Mouse (Mus musculus): Measurements from ENCODE around the gene Sipa1. TPM values are rescaled to one million over a fixed set of nuclear protein-coding genes. Genes with fewer than 3 reads are reported as not detected.

Gene Sipa1
- total and polyA plus RNA-seq, 3 experiments = 19.9 to 37.7 (median 23.5) TPM

- no peak for DNase-seq
- intact Hi-C loops (cut with DNase I) = loop anchor here (2.0 kb wide), 2 partner anchors 28 to 40 kb away; partner anchors contain the start of genes Ap5b1 and Rela
- Histone ChIP-seq H3K4me1 (ENCODE audit: control insufficient read depth, insufficient read depth, low read length) (peaks cover 5% of the 10 kb centered on the region), H3K9ac (ENCODE audit: low read depth, low read length) (no peak overlapping the region), H3K27ac (no peak overlapping the region), H3K79me2 (replicated peaks; ENCODE audit: control insufficient read depth, insufficient read depth, low read length) (no peaks in the 10 kb centered on the region), H3K4me3 (no peak overlapping the region), H3K36me3 (ENCODE audit: control insufficient read depth, insufficient read depth, low read length) (no peaks in the 10 kb centered on the region), H3K27me3 (ENCODE audit: control insufficient read depth, insufficient read depth, low read length) (no peaks in the 10 kb centered on the region)
- WGBS = 95% methylated on average over 13 of the region's 13 CpGs
- TF ChIP-seq POLR2A (IDR thresholded peaks at IDR 0.05; ENCODE audit: insufficient read depth, low read depth, low read length) (no peak), CTCF (IDR thresholded peaks at IDR 0.05) (no peak)
Measured at GRCm38 (mm10) chr19:5608707-5609106, 54.8 kb downstream of the Sipa1 start.

GRCm38 (mm10) chr19:5607705-5608410 lies 55.6 kb downstream of the Sipa1 start:
- Histone ChIP-seq H3K36me3 (ENCODE audit: control insufficient read depth, insufficient read depth, low read length) (no peaks in the 10 kb centered on the region), H3K79me2 (replicated peaks; ENCODE audit: control insufficient read depth, insufficient read depth, low read length) (no peaks in the 10 kb centered on the region), H3K4me3 (no peak overlapping the region), H3K27ac (no peak overlapping the region), H3K27me3 (ENCODE audit: control insufficient read depth, insufficient read depth, low read length) (no peaks in the 10 kb centered on the region), H3K9ac (ENCODE audit: low read depth, low read length) (no peak overlapping the region), H3K4me1 (ENCODE audit: control insufficient read depth, insufficient read depth, low read length) (peaks cover 5% of the 10 kb centered on the region)
- WGBS = 95% methylated on average over 26 of the region's 26 CpGs
- TF ChIP-seq EP300 (IDR thresholded peaks at IDR 0.05; ENCODE audit: insufficient read depth, low read depth, low read length) (no peak), POLR2A (IDR thresholded peaks at IDR 0.05; ENCODE audit: insufficient read depth, low read depth, low read length) (no peak), CTCF (IDR thresholded peaks at IDR 0.05) (no peak)
- no peak for DNase-seq
- intact Hi-C loops (cut with DNase I) = loop anchor here (2.0 kb wide), 2 partner anchors 29 to 39 kb away; partner anchors contain the start of genes Ap5b1 and Rela

- no peaks in the 10 kb centered on the region for H3K36me3 ChIP-seq (ENCODE audit: control insufficient read depth, insufficient read depth, low read length)
- H3K9ac ChIP-seq (ENCODE audit: low read depth, low read length) = no peak overlapping the region
- H3K27ac ChIP-seq = no peak overlapping the region
- intact Hi-C loops (cut with DNase I) = no loop called here
- no peak overlapping the region for H3K4me3 ChIP-seq
- H3K79me2 ChIP-seq (replicated peaks; ENCODE audit: control insufficient read depth, insufficient read depth, low read length) = no peaks in the 10 kb centered on the region
- peaks cover 9% of the 10 kb centered on the region for H3K4me1 ChIP-seq (ENCODE audit: control insufficient read depth, insufficient read depth, low read length)
- no peak for DNase-seq
- TF ChIP-seq CTCF (IDR thresholded peaks at IDR 0.05) (0 out of 2 replicates have a peak, but pooled peaks have one; percentile 8), POLR2A (IDR thresholded peaks at IDR 0.05; ENCODE audit: insufficient read depth, low read depth, low read length) (no peak), EP300 (IDR thresholded peaks at IDR 0.05; ENCODE audit: insufficient read depth, low read depth, low read length) (no peak)
- H3K27me3 ChIP-seq (ENCODE audit: control insufficient read depth, insufficient read depth, low read length) = no peaks in the 10 kb centered on the region
- 73% methylated on average over 8 of the region's 8 CpGs for WGBS
Measured at GRCm38 (mm10) chr19:5606196-5606595, 57.3 kb downstream of the Sipa1 start.

- Histone ChIP-seq H3K4me3 (no peak overlapping the region), H3K27ac (no peak overlapping the region), H3K36me3 (ENCODE audit: control insufficient read depth, insufficient read depth, low read length) (no peaks in the 10 kb centered on the region), H3K27me3 (ENCODE audit: control insufficient read depth, insufficient read depth, low read length) (no peaks in the 10 kb centered on the region), H3K4me1 (ENCODE audit: control insufficient read depth, insufficient read depth, low read length) (peaks cover 7% of the 10 kb centered on the region), H3K9ac (ENCODE audit: low read depth, low read length) (no peak overlapping the region), H3K79me2 (replicated peaks; ENCODE audit: control insufficient read depth, insufficient read depth, low read length) (no peaks in the 10 kb centered on the region)
- TF ChIP-seq CTCF (IDR thresholded peaks at IDR 0.05) (no peak), EP300 (IDR thresholded peaks at IDR 0.05; ENCODE audit: insufficient read depth, low read depth, low read length) (no peak), POLR2A (IDR thresholded peaks at IDR 0.05; ENCODE audit: insufficient read depth, low read depth, low read length) (no peak)
- intact Hi-C loops (cut with DNase I) = no loop called here
- no peak for DNase-seq
- 88% methylated on average over 7 of the region's 7 CpGs for WGBS
Measured at GRCm38 (mm10) chr19:5605126-5605525, 58.4 kb downstream of the Sipa1 start.

- Histone ChIP-seq H3K4me1 (ENCODE audit: control insufficient read depth, insufficient read depth, low read length) (peaks cover 5% of the 10 kb centered on the region), H3K79me2 (replicated peaks; ENCODE audit: control insufficient read depth, insufficient read depth, low read length) (no peaks in the 10 kb centered on the region), H3K27me3 (ENCODE audit: control insufficient read depth, insufficient read depth, low read length) (no peaks in the 10 kb centered on the region), H3K27ac (no peak overlapping the region), H3K36me3 (ENCODE audit: control insufficient read depth, insufficient read depth, low read length) (no peaks in the 10 kb centered on the region), H3K4me3 (no peak overlapping the region), H3K9ac (ENCODE audit: low read depth, low read length) (no peak overlapping the region)
- DNase-seq = no peak
- TF ChIP-seq POLR2A (IDR thresholded peaks at IDR 0.05; ENCODE audit: insufficient read depth, low read depth, low read length) = no peak
- no peak for TF ChIP-seq CTCF (IDR thresholded peaks at IDR 0.05)
- no peak for TF ChIP-seq EP300 (IDR thresholded peaks at IDR 0.05; ENCODE audit: insufficient read depth, low read depth, low read length)
- 87% methylated on average over 7 of the region's 7 CpGs for WGBS
- intact Hi-C loops (cut with DNase I) = no loop called here
Measured at GRCm38 (mm10) chr19:5603664-5604063, 59.8 kb downstream of the Sipa1 start.
